Comparison of ENCODE assay signal across 38 mouse cellular contexts in the genomic region with DNA sequence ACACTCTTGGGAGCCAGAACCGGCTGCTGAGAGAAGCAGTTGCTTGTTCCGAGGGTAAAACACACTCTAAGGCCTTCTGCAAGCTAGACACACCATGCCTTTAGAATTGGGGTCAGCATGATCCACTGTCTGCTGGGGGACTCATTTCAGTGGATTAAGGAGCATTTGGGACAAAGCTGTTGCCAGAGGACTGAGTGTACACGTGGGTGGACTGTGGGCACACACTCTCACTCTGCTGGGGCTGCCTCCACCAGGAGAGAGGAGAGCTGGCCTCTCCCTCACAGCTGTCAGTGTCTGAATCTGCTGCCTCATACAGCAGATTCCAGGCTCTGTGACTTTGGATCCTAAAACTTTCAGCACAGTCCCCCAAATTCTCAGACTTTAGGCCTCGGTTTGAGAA.
DNase-seq lines count a peak whose midpoint lies in the region; ATAC-seq lines count a peak whose summit lies in the region.
"Had no signal": no experiment of that assay in that cellular context is flagged by ENCODE, and none has a peak within 500 bp of the region (broad histone marks: within the 10 kb centered on the region; RNA-seq: fewer than 3 reads in every experiment).

No protein-coding gene starts in this region.

- no peak for DNase-seq in frontal cortex, postnatal 25 days (ENCODE audit: low spot score in 2 of 2)
- DNase-seq in layer of hippocampus, adult 9-11 months: peak; percentile 24
- DNase-seq in layer of hippocampus, postnatal 25 days (ENCODE audit: extremely low spot score in 1 of 2, low spot score in 1 of 2): no peak
- DNase-seq in midbrain, embryonic 11.5 days (ENCODE audit: low spot score, missing footprints): peak; percentile 31
- DNase-seq in brain, adult 2 months (ENCODE audit: low read depth, low spot score): peak; percentile 61
- no peak for DNase-seq in adrenal gland, adult 8-10 months
- DNase-seq: adrenal gland, adult 2 months; cerebellum, adult 8-10 months; cerebellum, postnatal 25 days; forebrain, postnatal 0 days; gastrocnemius, adult 2 months; gastrocnemius, postnatal 36 days; heart, adult 2 months; kidney, adult 11 months; kidney, postnatal 25 days; liver, embryonic 13.5 days; lung, adult 18-20 months; lung, postnatal 4 days; midbrain, embryonic 14.5 days; thymus, adult 2 months; thymus, postnatal 36 days had no signal

- no peak overlapping the region for H3K9ac ChIP-seq in midbrain, embryonic 11.5 days (ENCODE audit: low read length)
- H3K9ac ChIP-seq in midbrain, embryonic 13.5 days (replicated peaks): no peak overlapping the region
- H3K9ac ChIP-seq: embryonic facial prominence, embryonic 15.5 days; forebrain, embryonic 12.5 days; forebrain, postnatal 0 days; heart, embryonic 12.5 days; hindbrain, embryonic 14.5 days; kidney, embryonic 15.5 days; limb, embryonic 15.5 days; liver, embryonic 13.5 days; neural tube, embryonic 15.5 days had no signal

- no peak overlapping the region for H3K27ac ChIP-seq in midbrain, embryonic 11.5 days (ENCODE audit: low read depth, low read length)
- H3K27ac ChIP-seq in midbrain, embryonic 13.5 days: no peak overlapping the region
- H3K27ac ChIP-seq: embryonic facial prominence, embryonic 10.5 days; embryonic facial prominence, embryonic 15.5 days; forebrain, embryonic 12.5 days; gastrocnemius, adult 2 months; heart, adult 2 months; hindbrain, embryonic 14.5 days; kidney, embryonic 15.5 days; limb, embryonic 10.5 days; limb, embryonic 15.5 days; liver, embryonic 13.5 days; neural tube, embryonic 15.5 days; stomach, postnatal 0 days had no signal

- ATAC-seq in frontal cortex, adult (ENCODE audit: low TSS enrichment): peak; percentile 94
- no peak for ATAC-seq in midbrain, embryonic 11.5 days (ENCODE audit: low FRiP score)
- no peak for ATAC-seq in midbrain, embryonic 13.5 days
- ATAC-seq: activated CD4-positive, CD25-positive, alpha-beta regulatory T cell, adult 4 months; forebrain, postnatal 0 days; inflammation-experienced regulatory T-cells, adult 6 months; lung, postnatal 0 days had no signal

- no peaks in the 10 kb centered on the region for H3K9me3 ChIP-seq in midbrain, embryonic 11.5 days (ENCODE audit: control insufficient read depth, low read length)
- H3K9me3 ChIP-seq in midbrain, embryonic 13.5 days: no peaks in the 10 kb centered on the region
- H3K9me3 ChIP-seq: embryonic facial prominence, embryonic 10.5 days; embryonic facial prominence, embryonic 15.5 days; forebrain, embryonic 12.5 days; heart, embryonic 12.5 days; kidney, embryonic 15.5 days; limb, embryonic 10.5 days; limb, embryonic 15.5 days; liver, embryonic 13.5 days; neural tube, embryonic 15.5 days had no signal

- WGBS in midbrain, embryonic 11.5 days: 85% methylated on average over 4 of the region's 4 CpGs
- WGBS in midbrain, embryonic 13.5 days: 82% methylated on average over 4 of the region's 4 CpGs

- no peak overlapping the region for H3K4me3 ChIP-seq in midbrain, embryonic 11.5 days (ENCODE audit: low read depth, low read length)
- H3K4me3 ChIP-seq in midbrain, embryonic 13.5 days (replicated peaks): no peak overlapping the region
- H3K4me3 ChIP-seq: embryonic facial prominence, embryonic 10.5 days; embryonic facial prominence, embryonic 15.5 days; forebrain, embryonic 12.5 days; gastrocnemius, adult 2 months; heart, adult 2 months; heart, embryonic 12.5 days; kidney, embryonic 15.5 days; limb, embryonic 10.5 days; limb, embryonic 15.5 days; liver, embryonic 13.5 days; megakaryocyte, embryonic 14.5 days; neural tube, embryonic 15.5 days had no signal

- H3K36me3 ChIP-seq in midbrain, embryonic 11.5 days (ENCODE audit: control insufficient read depth, insufficient read depth, low read length): no peaks in the 10 kb centered on the region
- H3K36me3 ChIP-seq in midbrain, embryonic 13.5 days: no peaks in the 10 kb centered on the region
- H3K36me3 ChIP-seq: embryonic facial prominence, embryonic 10.5 days; embryonic facial prominence, embryonic 15.5 days; forebrain, embryonic 12.5 days; heart, embryonic 12.5 days; kidney, embryonic 15.5 days; limb, embryonic 10.5 days; limb, embryonic 15.5 days; liver, embryonic 13.5 days; neural tube, embryonic 15.5 days had no signal

- no peaks in the 10 kb centered on the region for H3K4me1 ChIP-seq in midbrain, embryonic 11.5 days (ENCODE audit: control insufficient read depth, insufficient read depth, low read length)
- no peaks in the 10 kb centered on the region for H3K4me1 ChIP-seq in midbrain, embryonic 13.5 days (replicated peaks)
- H3K4me1 ChIP-seq: embryonic facial prominence, embryonic 15.5 days; forebrain, embryonic 12.5 days; limb, embryonic 15.5 days; neural tube, embryonic 15.5 days had no signal

- H3K4me2 ChIP-seq in midbrain, embryonic 11.5 days: no peak overlapping the region
- H3K4me2 ChIP-seq in midbrain, embryonic 13.5 days (replicated peaks): no peak overlapping the region
- H3K4me2 ChIP-seq: embryonic facial prominence, embryonic 15.5 days; forebrain, embryonic 12.5 days; heart, embryonic 12.5 days; hindbrain, embryonic 14.5 days; kidney, embryonic 15.5 days; limb, embryonic 15.5 days; liver, embryonic 13.5 days; neural tube, embryonic 15.5 days had no signal

- no peaks in the 10 kb centered on the region for H3K27me3 ChIP-seq in midbrain, embryonic 11.5 days (ENCODE audit: control insufficient read depth, insufficient read depth, low read length)
- H3K27me3 ChIP-seq in midbrain, embryonic 13.5 days: no peaks in the 10 kb centered on the region
- H3K27me3 ChIP-seq: CH12.LX; embryonic facial prominence, embryonic 15.5 days; forebrain, embryonic 12.5 days; heart, embryonic 12.5 days; kidney, embryonic 15.5 days; limb, embryonic 15.5 days; liver, embryonic 13.5 days; neural tube, embryonic 15.5 days had no signal

Comparison
In these comparisons a context has a peak if more than half of its experiments do, and no peak if none do; other contexts are left out.
1. DNase-seq: peak in layer of hippocampus, adult 9-11 months (single experiment), midbrain, embryonic 11.5 days (single experiment) and brain, adult 2 months (single experiment); none in frontal cortex, postnatal 25 days (0 of 2), layer of hippocampus, postnatal 25 days (0 of 2) and adrenal gland, adult 8-10 months (single experiment).